Mouse (Mus musculus): ENCODE data around the gene Majin.

DNA sequence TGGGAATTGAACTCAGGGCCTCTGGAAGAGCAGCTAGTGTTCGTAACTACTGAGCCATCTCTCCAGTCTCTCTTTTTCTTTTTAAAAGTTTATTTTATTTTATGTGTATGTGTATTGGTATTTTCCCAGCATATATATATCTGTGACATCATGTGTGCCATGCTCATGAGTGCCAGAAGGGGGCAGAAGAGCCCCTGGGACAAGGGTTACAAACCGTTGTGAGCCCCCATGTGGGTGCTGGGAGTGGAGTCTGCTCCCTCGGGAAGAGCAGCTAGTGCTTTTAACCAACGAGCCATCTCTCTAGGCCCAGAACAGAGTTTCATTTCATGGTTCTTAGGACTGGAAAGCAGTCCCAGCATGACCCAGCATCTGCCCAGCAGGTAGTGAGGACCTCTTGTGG is 17.4 kb upstream of the Majin start:
- TF ChIP-seq USF1 (IDR thresholded peaks at IDR 0.05; ENCODE audit: low read depth) (no peak), CEBPB (IDR thresholded peaks at IDR 0.05; ENCODE audit: insufficient read depth, poor library complexity, severe bottlenecking) (no peak), POLR2A (IDR thresholded peaks at IDR 0.05; ENCODE audit: insufficient read length, low read depth) (no peak), MYOG (IDR thresholded peaks at IDR 0.05; ENCODE audit: control insufficient read depth in 1 of 3, insufficient read depth in 1 of 3, insufficient read length in 2 of 3, low read depth in 2 of 3) (no peak), SRF (IDR thresholded peaks at IDR 0.05; ENCODE audit: control insufficient read depth, insufficient read length, low read depth) (no peak), TCF12 (IDR thresholded peaks at IDR 0.05; ENCODE audit: insufficient read depth, poor library complexity, severe bottlenecking) (no peak), MYOD1 (IDR thresholded peaks at IDR 0.05; ENCODE audit: control insufficient read depth in 1 of 3, insufficient read length in 2 of 3, low read depth in 2 of 3) (no peak), MAX (IDR thresholded peaks at IDR 0.05; ENCODE audit: low read depth) (no peak), E2F4 (IDR thresholded peaks at IDR 0.05; ENCODE audit: insufficient read depth) (no peak), POLR2AphosphoS2 (IDR thresholded peaks at IDR 0.05; ENCODE audit: insufficient read length, low read depth) (no peak), TCF3 (IDR thresholded peaks at IDR 0.05; ENCODE audit: insufficient read length, low read depth) (no peak)
